Mouse (Mus musculus): ENCODE measurements around the gene Polr3g.
"Not testable (repeated sequence)": the region's sequence is repeated elsewhere in the genome, so short reads cannot be mapped to it uniquely, and the experiment has no call there.

- TF ChIP-seq CTCF, POLR2A (IDR thresholded peaks at IDR 0.05; ENCODE audit: insufficient read depth, low read depth, low read length): not testable (repeated sequence)
Observed at GRCm38 (mm10) chr13:81650382-81650781, 60.4 kb downstream of the Polr3g start.
